Mouse (Mus musculus) G1E-ER4 (cell line): ENCODE measurements around the gene Hmg20b. TPM values are rescaled to one million over a fixed set of nuclear protein-coding genes. Genes with fewer than 3 reads are reported as not detected.

ENCODE experiments used
- GATA1 ChIP-seq: IDR thresholded peaks from one replicate; pipeline ENCODE4 v1.8.0; 2012; ENCODE audit warnings: low read length, inconsistent platforms
- polyA plus RNA-seq: library from polyadenylated mRNA; stranded (reverse); fragments of >175 nt; gene quantifications from 2 replicates; pipeline ENCODE4 v1.2.3, GENCODE M21; 2012

Gene Hmg20b
- polyA plus RNA-seq, 1 experiment, result 236 TPM

GRCm38 (mm10) chr10:81364666-81365065, 14.4 kb upstream of the Hmg20b start:
- no peak for TF ChIP-seq GATA1

DNA sequence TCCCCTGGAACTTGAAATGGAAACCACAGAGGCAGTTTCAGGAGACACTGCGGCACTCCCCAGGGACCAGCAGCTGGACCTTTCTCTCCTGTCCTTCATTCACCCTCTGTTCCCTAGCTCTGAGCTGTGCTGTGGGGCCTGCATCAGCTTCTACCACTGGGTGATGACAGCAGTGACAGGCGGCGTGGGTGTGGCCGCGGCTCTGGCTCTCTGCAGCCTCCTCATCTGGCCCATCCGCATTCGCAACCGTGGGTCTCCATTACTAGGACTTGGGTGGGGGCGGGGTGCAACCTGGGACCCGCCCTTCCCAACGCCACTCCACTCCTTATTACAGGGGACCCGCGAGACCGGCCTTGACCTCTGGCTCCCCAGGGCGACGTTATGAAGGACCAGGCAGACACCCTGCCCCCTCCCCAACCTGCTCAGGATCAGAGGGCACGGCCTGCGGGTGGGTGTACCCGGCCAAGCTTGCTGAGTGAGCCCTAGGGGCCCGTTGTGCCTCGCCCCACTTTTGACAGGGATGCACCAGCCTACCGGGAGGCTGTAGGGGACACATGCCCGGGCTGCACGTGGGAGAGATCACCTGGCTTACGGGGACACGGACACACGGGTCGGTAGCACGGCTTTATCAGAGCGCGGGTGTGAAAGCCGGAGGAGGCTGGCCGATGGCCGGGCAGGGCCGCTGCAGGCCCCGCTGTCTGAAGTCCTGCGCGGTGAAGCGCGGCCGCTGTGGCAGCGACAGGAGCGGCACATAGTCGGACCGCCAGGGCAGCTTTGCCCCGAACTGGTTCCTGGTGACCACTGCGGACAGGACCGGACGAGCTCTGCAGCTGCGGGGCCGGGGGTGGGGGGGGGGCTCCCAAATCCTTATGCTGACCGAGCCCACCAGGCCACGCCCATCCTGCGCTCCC, 13.4 kb upstream of the Hmg20b start:
- no peak for TF ChIP-seq GATA1

- TF ChIP-seq GATA1, result no peak
Observed at GRCm38 (mm10) chr10:81362336-81362949, 12.2 kb upstream of the Hmg20b start.

DNA sequence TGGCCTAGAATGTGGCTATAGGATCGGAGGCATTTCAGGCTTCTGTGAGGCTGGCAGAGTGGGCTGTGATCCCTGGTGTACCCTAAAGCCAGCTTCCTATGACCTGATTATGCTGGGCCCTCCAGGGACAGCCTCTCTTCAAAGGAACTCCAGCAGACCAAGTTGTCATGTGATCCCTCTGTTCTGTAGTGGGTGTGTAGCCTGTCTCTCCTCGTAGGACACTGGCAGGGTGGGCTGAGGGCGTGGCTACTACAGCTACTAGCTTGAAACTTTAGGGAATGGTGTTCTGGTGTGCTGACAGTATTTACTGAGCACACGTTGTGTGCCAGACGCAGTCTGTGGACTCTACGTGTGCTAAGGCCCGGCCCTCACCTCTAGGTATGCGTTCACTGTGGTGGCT, 10.4 kb upstream of the Hmg20b start:
- TF ChIP-seq GATA1, result no peak

DNA sequence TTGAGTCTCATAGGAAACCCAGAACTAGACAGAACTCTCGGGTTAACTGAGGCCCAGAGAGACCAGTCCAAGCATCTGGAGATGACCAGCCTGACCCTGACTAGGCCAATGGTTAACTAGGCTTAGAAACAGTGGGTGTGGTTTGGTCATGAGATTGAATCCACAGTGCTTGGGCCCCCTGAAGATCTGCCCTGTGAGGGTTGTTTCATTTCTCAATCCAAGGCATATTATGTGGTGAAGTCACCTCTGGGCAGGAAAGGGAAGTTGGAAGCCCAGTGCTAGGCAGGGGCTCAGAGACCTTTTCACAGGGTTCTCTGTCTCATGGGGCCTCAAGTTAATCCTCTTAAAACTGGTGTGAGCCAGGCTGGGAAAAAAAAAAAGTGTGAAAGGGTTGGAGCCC, 8.6 kb upstream of the Hmg20b start:
- TF ChIP-seq GATA1, result no peak

DNA sequence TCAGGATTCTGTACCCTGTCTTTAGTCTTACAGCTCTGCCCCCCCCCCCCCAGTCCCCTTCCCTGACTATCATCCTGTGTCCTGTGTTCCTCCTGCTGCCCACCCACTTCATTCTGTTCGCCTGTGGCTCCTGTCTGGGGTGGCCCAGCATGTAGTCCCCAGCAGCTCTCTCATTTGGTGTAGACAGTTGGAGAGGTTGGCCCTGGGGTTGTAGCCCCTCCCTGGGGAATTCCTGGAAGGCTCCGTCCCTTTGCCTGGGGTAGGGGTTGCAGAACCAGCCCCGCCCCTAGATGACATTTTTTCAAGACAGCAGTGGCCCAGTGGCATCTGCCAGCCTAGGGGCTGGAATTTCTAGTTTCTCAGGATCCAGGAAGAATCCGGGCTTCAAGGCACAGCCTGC, 7.9 kb upstream of the Hmg20b start:
- no peak for TF ChIP-seq GATA1

DNA sequence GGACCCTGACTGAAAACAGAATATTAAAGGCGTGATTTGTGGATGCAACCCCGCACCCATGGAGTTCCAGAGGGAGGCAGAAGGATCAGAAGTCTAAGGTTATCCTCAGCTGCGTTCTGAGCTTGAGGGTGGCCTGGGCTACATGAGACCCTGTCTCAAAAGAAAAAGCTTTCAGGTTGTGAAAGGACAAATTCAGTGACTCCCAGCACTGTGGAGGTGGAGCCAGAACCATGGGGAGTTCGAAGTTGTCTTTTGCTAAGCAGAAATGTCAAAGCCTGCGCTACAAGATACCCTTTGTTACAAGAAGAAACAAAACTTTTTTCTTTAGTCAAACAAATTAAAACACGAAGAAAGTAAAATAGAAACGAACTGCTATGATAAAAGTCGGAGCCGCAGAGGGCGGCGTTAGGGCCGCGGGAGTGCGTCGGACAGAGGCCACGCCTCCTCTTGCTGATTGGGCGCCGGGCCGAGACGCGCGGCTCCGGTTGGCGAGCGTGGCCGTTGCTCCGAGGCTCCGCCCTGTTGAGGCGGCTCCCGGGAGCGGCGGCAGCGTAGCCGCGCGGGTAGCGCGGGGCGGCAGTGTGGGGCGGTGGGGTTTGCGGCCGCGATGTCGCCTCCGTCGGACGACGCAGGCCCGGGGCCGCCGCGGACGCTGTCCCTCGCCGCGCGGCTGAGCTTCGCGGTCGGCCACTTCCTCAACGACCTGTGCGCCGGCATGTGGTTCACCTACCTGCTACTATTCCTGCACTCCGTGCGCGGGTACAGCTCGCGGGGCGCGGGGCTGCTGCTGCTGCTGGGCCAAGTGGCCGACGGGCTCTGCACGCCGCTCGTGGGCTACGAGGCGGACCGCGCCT, 6.9 kb upstream of the Hmg20b start, which contains the start of gene Mfsd12:
TSS of gene Mfsd12 (plus strand) at position 501 of the 854 bp plus-strand sequence.
- no peak for TF ChIP-seq GATA1

DNA sequence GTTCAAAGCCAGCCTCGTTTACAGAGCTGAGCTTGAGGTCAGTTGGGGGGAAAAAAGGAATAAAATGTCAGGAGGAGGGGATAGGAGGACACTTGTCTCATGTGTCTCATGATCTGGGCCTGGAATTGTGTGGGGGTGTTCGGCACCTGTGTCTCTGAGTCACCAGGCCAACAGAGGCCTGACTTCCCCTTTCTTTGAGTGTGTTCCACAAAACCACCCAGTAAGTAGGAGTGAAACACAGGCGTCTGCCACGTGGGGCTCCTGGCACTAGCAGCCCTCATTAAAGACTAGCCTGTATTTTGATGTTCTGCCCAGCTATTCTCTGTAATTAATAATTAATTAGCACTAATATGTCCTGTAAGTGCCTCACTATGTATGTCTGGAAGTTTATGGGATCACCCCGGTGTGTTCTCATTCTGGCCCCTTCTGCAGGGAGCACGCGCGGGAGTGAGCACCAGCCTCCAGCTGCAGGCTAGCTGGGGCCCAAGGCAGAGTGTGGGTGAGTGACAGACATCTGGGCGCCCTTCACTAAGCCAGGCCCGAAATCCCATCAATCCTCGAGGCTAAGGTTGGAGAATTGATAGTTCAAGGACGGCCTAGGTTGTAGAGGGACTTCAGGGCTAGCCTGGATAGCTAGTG, 6.2 kb upstream of the Hmg20b start:
- TF ChIP-seq GATA1, result no peak

- no peak for TF ChIP-seq GATA1
Observed at GRCm38 (mm10) chr10:81355533-81355932, 5.3 kb upstream of the Hmg20b start.

- TF ChIP-seq GATA1, result no peak
Observed at GRCm38 (mm10) chr10:81354738-81355477, 4.6 kb upstream of the Hmg20b start.

GRCm38 (mm10) chr10:81351678-81352291, 1.5 kb upstream of the Hmg20b start:
- no peak for TF ChIP-seq GATA1

- TF ChIP-seq GATA1, result no peak
Observed at GRCm38 (mm10) chr10:81349961-81350350, 324 bp downstream of the Hmg20b start.

DNA sequence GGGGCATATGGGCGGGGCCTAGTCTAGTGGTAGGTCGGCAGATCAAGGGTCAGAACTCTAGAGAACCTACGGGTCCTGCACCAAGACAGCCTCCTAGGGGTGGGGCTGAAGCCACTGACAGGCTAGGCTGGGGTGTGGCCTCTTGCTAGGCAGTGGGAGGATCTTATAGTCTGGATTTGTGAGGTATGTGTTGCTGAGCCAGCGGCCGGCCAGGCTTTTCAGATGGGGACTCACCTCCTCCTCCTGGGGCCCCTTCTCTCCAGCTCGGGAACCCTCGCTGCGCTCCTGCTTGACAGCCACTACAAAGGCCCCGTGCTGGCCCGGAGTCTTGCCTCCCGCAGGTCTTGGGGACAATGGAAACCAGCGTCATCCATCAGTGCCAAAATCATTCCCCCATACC, 1.1 kb downstream of the Hmg20b start:
- no peak for TF ChIP-seq GATA1

DNA sequence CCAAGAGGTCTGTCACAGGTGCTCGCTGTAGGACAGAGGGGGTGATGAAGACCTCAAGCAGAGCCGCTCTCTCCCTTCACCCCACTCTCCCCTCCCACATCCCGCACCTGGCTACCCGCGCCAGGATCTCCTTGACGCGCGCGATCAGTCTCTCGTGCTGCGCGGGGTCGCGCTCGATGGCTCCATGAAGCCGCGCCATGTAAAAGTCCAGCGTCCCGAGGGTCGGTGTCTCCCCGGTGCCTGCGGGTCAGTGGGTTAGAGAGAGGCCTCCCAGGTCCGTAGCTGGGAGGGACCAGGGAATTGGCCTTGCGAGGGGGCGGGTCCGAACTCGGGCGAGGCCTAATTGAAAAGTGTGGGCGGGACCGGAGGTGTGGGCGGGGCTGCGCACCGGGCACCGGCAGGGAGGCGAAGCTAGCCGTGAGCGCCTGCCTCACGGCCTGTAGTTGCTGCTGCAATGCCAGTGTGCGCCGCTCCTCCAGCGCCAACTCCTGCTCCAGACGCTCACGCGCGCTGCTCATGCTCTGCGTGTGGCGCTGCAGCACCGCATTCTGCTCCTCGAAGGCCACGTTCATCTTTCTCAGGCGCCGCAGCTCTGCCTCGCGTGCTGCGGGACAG, 3.7 kb downstream of the Hmg20b start:
- no peak for TF ChIP-seq GATA1
